Mouse (Mus musculus) liver, postnatal 0 days (tissue): ENCODE results near the gene Gm20661. TPM values are rescaled to one million over a fixed set of nuclear protein-coding genes. Genes with fewer than 3 reads are reported as not detected.
A peak's percentile ranks its signal among the peaks of the same experiment; 100 is the strongest.

Experiments
- ATAC-seq: fragments of 200-750 bp; cut with Nextera tagmentation; 2 replicates; pipeline ENCODE4 v1.8.0; 2017; ENCODE audit warnings: mild to moderate bottlenecking, moderate library complexity
- DNase-seq: peaks from one replicate; pipeline ENCODE4 v3.0.0-alpha.2; 2016
- H3K27ac ChIP-seq: fragments of 300-500 bp; sonication (generic); 2 replicates; pipeline ENCODE4 v1.5.1; 2014; ENCODE audit warnings: antibody characterized with exemption, moderate library complexity, mild to moderate bottlenecking, low read depth
- H3K27me3 ChIP-seq: fragments of 300-500 bp; sonication (generic); 2 replicates; pipeline ENCODE4 v1.6.1; 2014; ENCODE audit warnings: low read length, control low read depth, mixed read lengths; ENCODE audit not compliant: insufficient read depth
- H3K36me3 ChIP-seq: fragments of 300-500 bp; sonication (generic); replicated peaks from 2 replicates; pipeline ENCODE4 v1.6.1; 2014; ENCODE audit warnings: mild to moderate bottlenecking, control low read depth, low read length, moderate library complexity, mixed read lengths; ENCODE audit not compliant: insufficient read depth
- H3K4me1 ChIP-seq: fragments of 300-500 bp; sonication (generic); 2 replicates; pipeline ENCODE4 v1.6.1; 2014; ENCODE audit warnings: antibody characterized with exemption, mild to moderate bottlenecking, control low read depth; ENCODE audit not compliant: insufficient read depth
- H3K4me2 ChIP-seq: fragments of 300-500 bp; sonication (generic); 2 replicates; pipeline ENCODE4 v1.6.1; 2014; ENCODE audit warnings: low read depth, mild to moderate bottlenecking, low read length, moderate library complexity, mixed read lengths
- H3K4me3 ChIP-seq: fragments of 300-500 bp; sonication (generic); 2 replicates; pipeline ENCODE4 v1.5.1; 2014; ENCODE audit warnings: low read depth, low read length
- H3K9ac ChIP-seq: fragments of 300-500 bp; sonication (generic); replicated peaks from 2 replicates; pipeline ENCODE4 v1.6.1; 2014; ENCODE audit warnings: mild to moderate bottlenecking, moderate library complexity
- H3K9me3 ChIP-seq: fragments of 300-500 bp; sonication (generic); 2 replicates; pipeline ENCODE4 v1.6.1; 2016; ENCODE audit warnings: mild to moderate bottlenecking, control low read depth, low read length, mixed read lengths
- CTCF ChIP-seq: sonication (generic); IDR thresholded peaks from 2 replicates; pipeline ENCODE4 v1.5.1; 2016; ENCODE audit warnings: antibody characterized with exemption, low read depth
- EP300 ChIP-seq: IDR thresholded peaks from 2 replicates; pipeline ENCODE4 v1.6.1; 2016; ENCODE audit warnings: antibody characterized with exemption, low read depth, mild to moderate bottlenecking
- WGBS: fragments of 180-500 bp; shearing (Covaris S2); extraction: QIAGEN DNeasy Blood & Tissue Kit; methylation state at CpG from one replicate; pipeline ENCODE4 v1.1.7; 2014; ENCODE audit not compliant: insufficient replicate concordance; 5-methylcytosine and 5-hydroxymethylcytosine counted together
- polyA plus RNA-seq: library from polyadenylated mRNA; unstranded; fragments of >200 nt; fragmentation: Nextera tagmentation; extraction: Ambion mirVana; gene quantifications from 2 replicates; pipeline ENCODE4 v1.2.1, GENCODE M21; 2015

The Gm20661 gene
- polyA plus RNA-seq, 1 experiment from 2014 or later, result 0.31 TPM

DNA sequence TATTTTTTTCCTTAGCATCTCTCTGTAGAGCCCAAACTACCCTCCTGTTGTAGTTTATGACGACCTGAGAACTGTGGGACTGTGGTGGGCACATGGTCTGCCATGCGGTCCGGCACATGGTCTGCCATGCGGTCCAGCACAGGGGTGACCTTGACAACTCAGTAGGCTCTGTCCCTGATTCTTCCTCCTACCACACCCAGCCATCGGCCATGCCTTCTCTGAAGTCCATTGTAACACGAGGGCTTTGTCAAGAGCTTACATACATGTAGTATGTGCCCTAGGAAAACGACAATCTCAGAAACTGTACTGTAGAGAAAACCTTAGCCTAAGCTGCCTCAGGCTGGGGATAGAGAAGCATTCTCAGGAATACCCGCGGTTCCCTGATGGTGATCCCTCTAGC is 18.2 kb upstream of the Gm20661 start:
- ATAC-seq (no peak), DNase-seq (no peak)
- TF ChIP-seq CTCF (no peak), EP300 (no peak)
- peaks cover 4% of the 10 kb centered on the region; the same call in 1 of the 2 replicates for H3K4me1 ChIP-seq
- H3K9ac ChIP-seq, result no peak overlapping the region
- peaks cover 24% of the 10 kb centered on the region for H3K36me3 ChIP-seq
- H3K27me3 ChIP-seq, result no peaks in the 10 kb centered on the region
- 87% methylated on average over 9 of the region's 9 CpGs for WGBS
- no peak overlapping the region for H3K4me3 ChIP-seq
- H3K27ac ChIP-seq, result no peak overlapping the region
- H3K4me2 ChIP-seq, result no peak overlapping the region
- no peaks in the 10 kb centered on the region for H3K9me3 ChIP-seq

- H3K4me2 ChIP-seq, result no peak overlapping the region
- no peaks in the 10 kb centered on the region for H3K27me3 ChIP-seq
- no peaks in the 10 kb centered on the region for H3K9me3 ChIP-seq
- TF ChIP-seq CTCF, result no peak
- TF ChIP-seq EP300, result no peak
- ATAC-seq (no peak), DNase-seq (no peak)
- H3K27ac ChIP-seq, result 0 out of 2 replicates have a peak overlapping the region, but pooled peaks have one; percentile 6
- whole genome bisulfite sequencing, result 55% methylated on average over 10 of the region's 10 CpGs
- no peak overlapping the region for H3K4me3 ChIP-seq
- peaks cover 15% of the 10 kb centered on the region for H3K36me3 ChIP-seq
- no peak overlapping the region for H3K9ac ChIP-seq
- H3K4me1 ChIP-seq, result peaks cover 15% of the 10 kb centered on the region
Measured at GRCm38 (mm10) chr9:107966676-107967075, 16.2 kb upstream of the Gm20661 start.

- H3K4me2 ChIP-seq, result no peak overlapping the region
Measured at GRCm38 (mm10) chr9:107967437-107967836, 15.4 kb upstream of the Gm20661 start.

GRCm38 (mm10) chr9:107968531-107968930 is 14.3 kb upstream of the Gm20661 start:
- no peaks in the 10 kb centered on the region for H3K27me3 ChIP-seq
- no peak overlapping the region for H3K27ac ChIP-seq
- peaks cover 31% of the 10 kb centered on the region for H3K4me1 ChIP-seq
- 88% methylated on average over 7 of the region's 7 CpGs for WGBS
- no peak overlapping the region for H3K4me3 ChIP-seq
- no peaks in the 10 kb centered on the region for H3K9me3 ChIP-seq
- ATAC-seq (no peak), DNase-seq (no peak)
- no peak overlapping the region for H3K9ac ChIP-seq
- peaks cover 4% of the 10 kb centered on the region for H3K36me3 ChIP-seq
- TF ChIP-seq CTCF (no peak), EP300 (no peak)
- no peak overlapping the region for H3K4me2 ChIP-seq

More at GRCm38 (mm10) chr9:107967437-107967836, 15.4 kb upstream of the Gm20661 start:
- TF ChIP-seq EP300 (no peak), CTCF (no peak)
- Histone ChIP-seq H3K9me3 (no peaks in the 10 kb centered on the region), H3K27me3 (no peaks in the 10 kb centered on the region), H3K36me3 (peaks cover 10% of the 10 kb centered on the region), H3K4me3 (no peak overlapping the region), H3K9ac (no peak overlapping the region), H3K27ac (no peak overlapping the region), H3K4me1 (peaks cover 21% of the 10 kb centered on the region)
- 78% methylated on average over 6 of the region's 6 CpGs for WGBS
- DNase-seq, result no peak
- no peak for ATAC-seq

DNA sequence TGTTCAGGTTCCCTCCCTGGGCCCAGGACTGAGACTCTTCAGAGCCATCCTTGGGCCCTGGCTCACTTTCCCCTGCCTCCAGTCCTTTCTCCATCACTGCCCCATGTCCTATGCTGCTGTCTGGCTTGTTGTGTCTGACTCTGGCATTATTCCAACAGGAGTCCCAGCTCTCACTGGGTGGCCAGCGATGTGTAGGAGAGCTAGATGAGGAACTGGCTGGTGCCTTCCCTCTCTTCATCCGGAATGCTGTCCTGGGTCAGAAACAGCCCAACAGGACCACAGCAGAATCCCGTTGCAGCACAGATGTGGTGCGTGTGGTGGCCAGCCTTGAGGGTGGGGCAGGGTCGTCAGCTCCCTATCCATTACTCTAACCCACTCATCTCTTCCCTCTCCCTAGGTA is 12.5 kb upstream of the Gm20661 start:
- Histone ChIP-seq H3K4me2 (no peak overlapping the region), H3K27me3 (no peaks in the 10 kb centered on the region), H3K9ac (no peak overlapping the region), H3K4me3 (no peak overlapping the region), H3K36me3 (peaks cover 4% of the 10 kb centered on the region; the same call in 1 of the 2 replicates), H3K27ac (0 out of 2 replicates have a peak overlapping the region, but pooled peaks have one; percentile 96), H3K4me1 (peaks cover 44% of the 10 kb centered on the region), H3K9me3 (no peaks in the 10 kb centered on the region)
- TF ChIP-seq CTCF, result no peak
- no peak for TF ChIP-seq EP300
- ATAC-seq (no peak), DNase-seq (no peak)
- 89% methylated on average over 5 of the region's 5 CpGs for WGBS

GRCm38 (mm10) chr9:107971690-107972541 is 10.9 kb upstream of the Gm20661 start:
- DNase-seq (peak; percentile 83), ATAC-seq (peak; percentile 76)
- Histone ChIP-seq H3K4me3 (no peak overlapping the region), H3K9ac (0 out of 2 replicates have a peak overlapping the region, but pooled peaks have one; percentile 31), H3K4me1 (peaks cover 58% of the 10 kb centered on the region), H3K27me3 (no peaks in the 10 kb centered on the region), H3K36me3 (peaks cover 9% of the 10 kb centered on the region), H3K4me2 (peak overlapping the region; percentile 48), H3K9me3 (no peaks in the 10 kb centered on the region), H3K27ac (peak overlapping the region; percentile 96)
- TF ChIP-seq CTCF (no peak; the same call in 1 of the 2 replicates), EP300 (peak; percentile 96)
- WGBS, result 43% methylated on average over 8 of the region's 8 CpGs
